Mouse (Mus musculus) limb, embryonic 12.5 days (tissue): ENCODE data around the gene Azin2. TPM values are rescaled to one million over a fixed set of nuclear protein-coding genes. Genes with fewer than 3 reads are reported as not detected.

Source experiments
- ATAC-seq: fragments of 200-750 bp; cut with Nextera tagmentation; 2 replicates; pipeline ENCODE4 v1.8.0; 2017; ENCODE audit warnings: low read depth, moderate TSS enrichment; ENCODE audit not compliant: insufficient number of reproducible peaks, insufficient read depth, low FRiP score, low TSS enrichment
- H3K27ac ChIP-seq: fragments of 300-500 bp; sonication (generic); 2 replicates; pipeline ENCODE4 v1.5.1; 2016; ENCODE audit warnings: mild to moderate bottlenecking, moderate library complexity
- H3K27me3 ChIP-seq: fragments of 300-500 bp; sonication (generic); 2 replicates; pipeline ENCODE4 v1.6.1; 2016; ENCODE audit warnings: mild to moderate bottlenecking, moderate library complexity
- H3K36me3 ChIP-seq: fragments of 300-500 bp; sonication (generic); 2 replicates; pipeline ENCODE4 v1.6.1; 2016; ENCODE audit warnings: mild to moderate bottlenecking, moderate library complexity
- H3K4me1 ChIP-seq: fragments of 300-500 bp; sonication (generic); replicated peaks from 2 replicates; pipeline ENCODE4 v1.6.1; 2016
- H3K4me2 ChIP-seq: fragments of 300-500 bp; sonication (generic); 2 replicates; pipeline ENCODE4 v1.6.1; 2016; ENCODE audit warnings: mild to moderate bottlenecking, moderate library complexity
- H3K4me3 ChIP-seq: fragments of 300-500 bp; sonication (generic); replicated peaks from 2 replicates; pipeline ENCODE4 v1.5.1; 2016; ENCODE audit warnings: mild to moderate bottlenecking
- H3K9ac ChIP-seq: fragments of 300-500 bp; sonication (generic); replicated peaks from 2 replicates; pipeline ENCODE4 v1.6.1; 2016; ENCODE audit warnings: mild to moderate bottlenecking, moderate library complexity
- H3K9me3 ChIP-seq: fragments of 300-500 bp; sonication (generic); 2 replicates; pipeline ENCODE4 v1.6.1; 2016; ENCODE audit warnings: mild to moderate bottlenecking, moderate library complexity
- WGBS: fragments of 180-500 bp; shearing (Covaris S2); methylation state at CpG from one replicate; pipeline ENCODE4 v1.1.7; 2016; 5-methylcytosine and 5-hydroxymethylcytosine counted together
- polyA plus RNA-seq: library from polyadenylated mRNA; unstranded; fragments of >200 nt; fragmentation: Nextera tagmentation; extraction: Ambion mirVana; gene quantifications from 2 replicates; pipeline ENCODE4 v1.2.1, GENCODE M21; 2016

The Azin2 gene
- polyA plus RNA-seq, 1 experiment from 2014 or later = 22.4 TPM

- H3K4me3 ChIP-seq = peak overlapping the region; percentile 90
- peak overlapping the region; percentile 78 for H3K27ac ChIP-seq
- no peaks in the 10 kb centered on the region for H3K27me3 ChIP-seq
- under 1% methylated on average over 49 of the region's 49 CpGs for WGBS
- H3K36me3 ChIP-seq = peaks cover 4% of the 10 kb centered on the region; the same call in 1 of the 2 replicates
- peak overlapping the region; percentile 82 for H3K9ac ChIP-seq
- H3K4me2 ChIP-seq = peak overlapping the region; percentile 87
- ATAC-seq = peak; percentile 99
- H3K9me3 ChIP-seq = no peaks in the 10 kb centered on the region
- H3K4me1 ChIP-seq = peaks cover 32% of the 10 kb centered on the region
Observed at GRCm38 (mm10) chr4:128993025-128993662, 30.9 kb upstream of the Azin2 start.

- 94% methylated on average over 3 of the region's 3 CpGs for WGBS
- Histone ChIP-seq H3K27me3 (no peaks in the 10 kb centered on the region), H3K4me2 (no peak overlapping the region), H3K36me3 (peaks cover 4% of the 10 kb centered on the region; the same call in 1 of the 2 replicates), H3K9ac (no peak overlapping the region), H3K9me3 (no peaks in the 10 kb centered on the region), H3K4me1 (peaks cover 22% of the 10 kb centered on the region), H3K4me3 (no peak overlapping the region), H3K27ac (no peak overlapping the region)
- no peak for ATAC-seq
Observed at GRCm38 (mm10) chr4:128992176-128992575, 29.9 kb upstream of the Azin2 start.

- peak within 1 kb of the TSS; percentile 75 for H3K27ac ChIP-seq
- no peaks in the 10 kb centered on the region for H3K9me3 ChIP-seq
- H3K4me3 ChIP-seq = peak within 1 kb of the TSS; percentile 90; the same call in 1 of the 2 replicates
- peaks cover 20% of the 10 kb centered on the region for H3K4me1 ChIP-seq
- no peak within 1 kb of the TSS for H3K9ac ChIP-seq
- ATAC-seq = no peak
- peak within 1 kb of the TSS; percentile 87 for H3K4me2 ChIP-seq
- no peaks in the 10 kb centered on the region for H3K27me3 ChIP-seq
- WGBS = 92% methylated on average over 9 of the region's 9 CpGs
- peaks cover 4% of the 10 kb centered on the region; the same call in 1 of the 2 replicates for H3K36me3 ChIP-seq
Observed at GRCm38 (mm10) chr4:128991500-128992008, 29.3 kb upstream of the Azin2 start, which contains the start of gene Ak2. Gene Ak2, plus strand, starts transcription at chr4:128991958.

- Histone ChIP-seq H3K4me3 (no peak overlapping the region), H3K4me2 (no peak overlapping the region), H3K27ac (no peak overlapping the region), H3K9me3 (no peaks in the 10 kb centered on the region), H3K27me3 (no peaks in the 10 kb centered on the region), H3K9ac (no peak overlapping the region), H3K4me1 (peaks cover 17% of the 10 kb centered on the region), H3K36me3 (peaks cover under 1% of the 10 kb centered on the region; the same call in 1 of the 2 replicates)
- no peak for ATAC-seq
- WGBS = 69% methylated on average over 11 of the region's 11 CpGs
Observed at GRCm38 (mm10) chr4:128989678-128990077, 27.4 kb upstream of the Azin2 start.

GRCm38 (mm10) chr4:128988911-128989310 lies 26.7 kb upstream of the Azin2 start:
- no peak for ATAC-seq
- Histone ChIP-seq H3K27ac (no peak overlapping the region), H3K4me2 (no peak overlapping the region), H3K36me3 (no peaks in the 10 kb centered on the region), H3K27me3 (no peaks in the 10 kb centered on the region), H3K9me3 (no peaks in the 10 kb centered on the region), H3K4me3 (no peak overlapping the region), H3K4me1 (peaks cover 9% of the 10 kb centered on the region), H3K9ac (no peak overlapping the region)
- 58% methylated on average over 3 of the region's 3 CpGs for WGBS

GRCm38 (mm10) chr4:128984600-128984999 lies 22.4 kb upstream of the Azin2 start:
- no peak overlapping the region for H3K27ac ChIP-seq
- no peaks in the 10 kb centered on the region for H3K27me3 ChIP-seq
- H3K9me3 ChIP-seq = no peaks in the 10 kb centered on the region
- H3K9ac ChIP-seq = no peak overlapping the region
- no peaks in the 10 kb centered on the region for H3K4me1 ChIP-seq
- no peak for ATAC-seq
- 71% methylated on average over 3 of the region's 3 CpGs for WGBS
- H3K4me3 ChIP-seq = no peak overlapping the region
- no peaks in the 10 kb centered on the region for H3K36me3 ChIP-seq
- no peak overlapping the region for H3K4me2 ChIP-seq

GRCm38 (mm10) chr4:128983656-128984055 lies 21.4 kb upstream of the Azin2 start:
- no peaks in the 10 kb centered on the region for H3K36me3 ChIP-seq
- no peak overlapping the region for H3K4me3 ChIP-seq
- no peak overlapping the region for H3K27ac ChIP-seq
- WGBS = 63% methylated on average over 2 of the region's 2 CpGs
- no peak overlapping the region for H3K4me2 ChIP-seq
- no peak for ATAC-seq
- no peaks in the 10 kb centered on the region for H3K4me1 ChIP-seq
- H3K9ac ChIP-seq = no peak overlapping the region
- no peaks in the 10 kb centered on the region for H3K27me3 ChIP-seq
- H3K9me3 ChIP-seq = no peaks in the 10 kb centered on the region

GRCm38 (mm10) chr4:128983151-128983550 lies 20.9 kb upstream of the Azin2 start:
- H3K27me3 ChIP-seq = no peaks in the 10 kb centered on the region
- ATAC-seq = no peak
- no peaks in the 10 kb centered on the region for H3K4me1 ChIP-seq
- no peak overlapping the region for H3K4me2 ChIP-seq
- H3K36me3 ChIP-seq = no peaks in the 10 kb centered on the region
- WGBS = 84% methylated on average over 2 of the region's 2 CpGs
- H3K9me3 ChIP-seq = no peaks in the 10 kb centered on the region
- no peak overlapping the region for H3K9ac ChIP-seq
- H3K27ac ChIP-seq = no peak overlapping the region
- H3K4me3 ChIP-seq = no peak overlapping the region

GRCm38 (mm10) chr4:128981833-128982180 lies 19.6 kb upstream of the Azin2 start:
- 0 out of 2 replicates have a peak overlapping the region, but pooled peaks have one; percentile 10 for H3K4me2 ChIP-seq

GRCm38 (mm10) chr4:128980890-128981832 lies 18.9 kb upstream of the Azin2 start:
- Histone ChIP-seq H3K4me2 (no peak overlapping the region), H3K27me3 (no peaks in the 10 kb centered on the region), H3K9ac (no peak overlapping the region), H3K4me1 (no peaks in the 10 kb centered on the region), H3K27ac (no peak overlapping the region), H3K36me3 (no peaks in the 10 kb centered on the region), H3K4me3 (no peak overlapping the region), H3K9me3 (no peaks in the 10 kb centered on the region)
- ATAC-seq = no peak
- WGBS = 82% methylated on average over 12 of the region's 12 CpGs

More at GRCm38 (mm10) chr4:128981833-128982180, 19.6 kb upstream of the Azin2 start:
- no peak overlapping the region for H3K4me3 ChIP-seq
- no peak overlapping the region for H3K27ac ChIP-seq
- WGBS = 64% methylated on average over 11 of the region's 11 CpGs
- H3K4me1 ChIP-seq = no peaks in the 10 kb centered on the region
- no peak for ATAC-seq
- H3K9ac ChIP-seq = no peak overlapping the region
- H3K27me3 ChIP-seq = no peaks in the 10 kb centered on the region
- H3K9me3 ChIP-seq = no peaks in the 10 kb centered on the region
- no peaks in the 10 kb centered on the region for H3K36me3 ChIP-seq

- no peaks in the 10 kb centered on the region for H3K4me1 ChIP-seq
- no peaks in the 10 kb centered on the region for H3K9me3 ChIP-seq
- WGBS = 61% methylated on average over 1 of the region's 1 CpGs
- H3K4me2 ChIP-seq = no peak overlapping the region
- H3K9ac ChIP-seq = no peak overlapping the region
- H3K27ac ChIP-seq = no peak overlapping the region
- no peaks in the 10 kb centered on the region for H3K27me3 ChIP-seq
- H3K36me3 ChIP-seq = no peaks in the 10 kb centered on the region
- no peak overlapping the region for H3K4me3 ChIP-seq
- ATAC-seq = no peak
Observed at GRCm38 (mm10) chr4:128978634-128979033, 16.4 kb upstream of the Azin2 start.
